Mouse (Mus musculus): Measurements from ENCODE around the gene Gm20388.

DNA sequence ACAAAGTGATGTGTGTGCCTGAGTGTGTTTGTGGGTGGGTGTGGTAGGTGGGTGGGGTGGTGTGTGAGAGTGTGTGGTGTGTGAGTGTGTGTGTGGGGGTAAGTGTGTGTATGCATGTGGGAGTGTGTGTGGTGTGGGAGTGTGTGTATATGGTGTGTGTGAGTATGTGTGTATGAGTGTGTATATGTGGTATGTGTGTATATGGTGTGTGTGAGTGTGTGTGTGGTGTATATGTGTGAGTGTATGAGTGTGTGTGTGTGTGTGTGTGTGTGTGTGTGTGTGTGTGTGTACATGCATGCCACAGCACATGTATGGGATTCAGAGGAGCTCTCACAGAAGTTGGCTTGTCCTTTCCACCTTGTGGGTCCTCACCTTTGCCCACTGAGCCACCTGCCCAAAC lies 1936.2 kb downstream of the Gm20388 start:
- TF ChIP-seq CTCF (IDR thresholded peaks at IDR 0.05; ENCODE audit: borderline replicate concordance, insufficient read depth, low read depth, low read length) (no peak), POLR2A (IDR thresholded peaks at IDR 0.05; ENCODE audit: borderline replicate concordance, insufficient read depth, low read length) (no peak)
